Mouse (Mus musculus) heart, embryonic 14.5 days (tissue): Measurements from ENCODE around the gene Gm609. TPM values are rescaled to one million over a fixed set of nuclear protein-coding genes. Genes with fewer than 3 reads are reported as not detected.

Source experiments
- ATAC-seq: fragments of 200-750 bp; cut with Nextera tagmentation; 2 replicates; pipeline ENCODE4 v1.8.0; 2017; ENCODE audit warnings: low read depth, moderate TSS enrichment; ENCODE audit not compliant: insufficient number of reproducible peaks, insufficient read depth, low FRiP score
- H3K27ac ChIP-seq, 2 experiments: fragments of 200-500 bp in 1 of 2; fragments of 300-500 bp in 1 of 2; sonication (generic) in 1 of 2; replicated peaks in 1 of 2; 2 replicates each; pipeline ENCODE4 v1.5.1; 2012 to 2014; ENCODE audit warnings: low read depth in 2 of 2, low read length in 2 of 2, control low read depth in 1 of 2, mild to moderate bottlenecking in 1 of 2, mixed read lengths in 1 of 2; ENCODE audit not compliant: control insufficient read depth in 1 of 2, insufficient read depth in 1 of 2
- H3K27me3 ChIP-seq: fragments of 300-500 bp; sonication (generic); 2 replicates; pipeline ENCODE4 v1.6.1; 2014; ENCODE audit warnings: mild to moderate bottlenecking, low read length, control low read depth; ENCODE audit not compliant: control insufficient read depth, insufficient read depth
- H3K36me3 ChIP-seq: fragments of 300-500 bp; sonication (generic); 2 replicates; pipeline ENCODE4 v1.6.1; 2014; ENCODE audit warnings: mild to moderate bottlenecking, control low read depth, low read length, mixed read lengths; ENCODE audit not compliant: control insufficient read depth, insufficient read depth
- H3K4me1 ChIP-seq, 2 experiments: fragments of 200-500 bp in 1 of 2; fragments of 300-500 bp in 1 of 2; sonication (generic) in 1 of 2; 2 replicates each; pipeline ENCODE4 v1.6.1; 2012 to 2014; ENCODE audit warnings: low read length in 2 of 2, control low read depth in 1 of 2, mixed read lengths in 1 of 2; ENCODE audit not compliant: control insufficient read depth in 2 of 2, insufficient read depth in 2 of 2
- H3K4me2 ChIP-seq: fragments of 300-500 bp; sonication (generic); 2 replicates; pipeline ENCODE4 v1.6.1; 2014; ENCODE audit warnings: mild to moderate bottlenecking, low read length
- H3K4me3 ChIP-seq, 2 experiments: fragments of 200-500 bp in 1 of 2; fragments of 300-500 bp in 1 of 2; sonication (generic) in 1 of 2; 2 replicates each; pipeline ENCODE4 v1.5.1; 2012 to 2014; ENCODE audit warnings: low read length in 2 of 2, mild to moderate bottlenecking in 2 of 2, control low read depth in 1 of 2, low read depth in 1 of 2, moderate library complexity in 1 of 2; ENCODE audit not compliant: control insufficient read depth in 1 of 2, insufficient read depth in 1 of 2
- H3K9ac ChIP-seq: fragments of 300-500 bp; sonication (generic); 2 replicates; pipeline ENCODE4 v1.6.1; 2014; ENCODE audit warnings: mild to moderate bottlenecking, low read length
- H3K9me3 ChIP-seq: fragments of 300-500 bp; sonication (generic); 2 replicates; pipeline ENCODE4 v1.6.1; 2016; ENCODE audit warnings: low read length, control low read depth; ENCODE audit not compliant: control insufficient read depth
- WGBS: fragments of 180-500 bp; shearing (Covaris S2); extraction: QIAGEN DNeasy Blood & Tissue Kit; methylation state at CpG from one replicate; pipeline ENCODE4 v1.1.7; 2014; 5-methylcytosine and 5-hydroxymethylcytosine counted together
- polyA plus RNA-seq: library from polyadenylated mRNA; unstranded; fragments of >200 nt; fragmentation: Nextera tagmentation; extraction: Ambion mirVana; gene quantifications from 2 replicates; pipeline ENCODE4 v1.2.1, GENCODE M21; 2014

The Gm609 gene
- polyA plus RNA-seq, 1 experiment from 2014 or later = not detected

DNA sequence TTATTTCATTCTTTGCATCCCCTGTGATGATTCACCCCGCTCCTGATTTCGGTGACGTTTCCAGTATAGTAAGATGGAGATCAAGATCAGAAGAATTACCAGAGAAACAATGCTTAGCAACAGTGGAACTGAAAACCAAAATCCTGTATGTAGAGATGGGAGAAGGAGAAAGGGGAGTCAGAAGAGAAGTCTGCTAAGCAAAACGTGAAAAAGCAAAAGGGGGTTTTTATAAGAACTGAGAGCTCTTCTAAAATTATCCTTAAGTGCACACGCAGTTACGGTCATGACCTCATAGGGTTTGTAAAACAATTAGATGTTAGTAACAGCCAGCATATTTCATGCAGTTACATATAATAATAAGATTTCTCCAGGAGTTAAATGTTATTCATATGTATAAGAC, 100.5 kb downstream of the Gm609 start:
- H3K27ac ChIP-seq = no peak overlapping the region
- WGBS = 83% methylated on average over 6 of the region's 6 CpGs
- H3K9ac ChIP-seq = no peak overlapping the region
- no peaks in the 10 kb centered on the region for H3K36me3 ChIP-seq
- H3K4me2 ChIP-seq = no peak overlapping the region
- no peaks in the 10 kb centered on the region for H3K27me3 ChIP-seq
- no peak overlapping the region for H3K4me3 ChIP-seq
- ATAC-seq = no peak
- H3K4me1 ChIP-seq = no peaks in the 10 kb centered on the region
- H3K9me3 ChIP-seq = no peaks in the 10 kb centered on the region

- Histone ChIP-seq H3K27ac (no peak overlapping the region), H3K36me3 (no peaks in the 10 kb centered on the region), H3K4me3 (no peak overlapping the region), H3K9me3 (no peaks in the 10 kb centered on the region), H3K9ac (no peak overlapping the region), H3K4me2 (no peak overlapping the region), H3K27me3 (no peaks in the 10 kb centered on the region), H3K4me1 (no peaks in the 10 kb centered on the region)
- WGBS = 83% methylated on average over 3 of the region's 3 CpGs
- no peak for ATAC-seq
Measured at GRCm38 (mm10) chr16:45391680-45392079, 101.1 kb downstream of the Gm609 start.

DNA sequence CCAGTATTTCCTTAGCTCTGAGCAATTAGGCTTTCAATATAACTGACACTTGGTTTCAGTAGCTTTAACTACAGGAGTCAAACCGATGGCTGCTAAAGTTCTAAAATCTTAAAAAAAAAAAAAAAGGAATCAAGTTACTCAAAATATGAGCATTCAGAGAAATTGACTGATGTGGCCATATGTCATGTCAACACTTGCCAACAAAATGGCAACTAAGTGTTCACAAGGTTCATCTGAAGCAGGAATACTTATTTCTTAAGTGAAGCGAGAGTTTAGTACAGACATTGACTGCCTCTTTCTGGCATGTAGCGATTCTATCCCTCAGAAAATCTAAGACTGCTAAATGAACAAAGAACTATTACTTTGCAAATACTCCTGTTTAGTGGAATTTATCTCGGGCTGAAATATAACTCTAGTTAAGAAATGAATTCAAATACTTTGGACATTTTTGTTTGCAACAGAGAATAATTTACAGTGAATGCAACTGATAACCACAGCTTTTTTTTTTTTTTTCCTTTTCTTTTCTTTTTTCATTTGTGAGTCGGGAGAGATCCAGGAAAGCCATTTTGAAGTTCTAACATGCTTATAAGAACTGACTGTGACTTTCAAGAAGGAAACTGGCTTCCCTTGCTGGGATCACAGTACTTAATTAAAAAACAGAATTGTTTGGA, 102.3 kb downstream of the Gm609 start:
- no peak overlapping the region for H3K4me3 ChIP-seq
- no peak for ATAC-seq
- 76% methylated on average over 5 of the region's 5 CpGs for WGBS
- no peaks in the 10 kb centered on the region for H3K27me3 ChIP-seq
- no peaks in the 10 kb centered on the region for H3K4me1 ChIP-seq
- H3K9ac ChIP-seq = no peak overlapping the region
- no peak overlapping the region for H3K4me2 ChIP-seq
- H3K36me3 ChIP-seq = no peaks in the 10 kb centered on the region
- no peak overlapping the region for H3K27ac ChIP-seq
- no peaks in the 10 kb centered on the region for H3K9me3 ChIP-seq

DNA sequence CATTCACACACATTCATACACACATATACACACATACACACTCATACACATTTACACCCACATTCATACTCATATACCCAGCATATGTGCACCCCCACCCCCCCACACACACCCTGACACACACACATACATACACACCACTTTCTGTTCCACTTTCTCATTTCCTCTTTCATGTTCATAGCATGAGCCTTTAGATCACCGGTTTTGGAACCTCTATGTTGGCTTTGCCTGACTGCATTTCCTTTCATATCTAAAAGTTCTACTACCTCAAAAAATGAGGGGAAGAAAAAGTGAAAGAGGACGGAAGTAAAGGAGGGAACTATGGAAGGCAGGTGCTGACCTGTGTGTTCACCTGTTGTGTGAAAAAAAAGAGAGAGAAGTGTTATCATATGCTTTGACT, 102.9 kb downstream of the Gm609 start:
- Histone ChIP-seq H3K27ac (no peak overlapping the region), H3K27me3 (no peaks in the 10 kb centered on the region)

GRCm38 (mm10) chr16:45389041-45389440, 103.7 kb downstream of the Gm609 start:
- Histone ChIP-seq H3K4me2 (no peak overlapping the region), H3K4me1 (no peaks in the 10 kb centered on the region), H3K9ac (no peak overlapping the region), H3K4me3 (no peak overlapping the region), H3K27ac (no peak overlapping the region), H3K36me3 (no peaks in the 10 kb centered on the region), H3K27me3 (no peaks in the 10 kb centered on the region), H3K9me3 (no peaks in the 10 kb centered on the region)
- 75% methylated on average over 2 of the region's 2 CpGs for WGBS
- no peak for ATAC-seq

More for the DNA sequence above, 102.9 kb downstream of the Gm609 start:
- Histone ChIP-seq H3K9ac (no peak overlapping the region), H3K9me3 (no peaks in the 10 kb centered on the region), H3K4me1 (no peaks in the 10 kb centered on the region), H3K36me3 (no peaks in the 10 kb centered on the region), H3K4me3 (no peak overlapping the region), H3K4me2 (no peak overlapping the region)
- 78% methylated on average over 2 of the region's 2 CpGs for WGBS
- ATAC-seq = no peak

DNA sequence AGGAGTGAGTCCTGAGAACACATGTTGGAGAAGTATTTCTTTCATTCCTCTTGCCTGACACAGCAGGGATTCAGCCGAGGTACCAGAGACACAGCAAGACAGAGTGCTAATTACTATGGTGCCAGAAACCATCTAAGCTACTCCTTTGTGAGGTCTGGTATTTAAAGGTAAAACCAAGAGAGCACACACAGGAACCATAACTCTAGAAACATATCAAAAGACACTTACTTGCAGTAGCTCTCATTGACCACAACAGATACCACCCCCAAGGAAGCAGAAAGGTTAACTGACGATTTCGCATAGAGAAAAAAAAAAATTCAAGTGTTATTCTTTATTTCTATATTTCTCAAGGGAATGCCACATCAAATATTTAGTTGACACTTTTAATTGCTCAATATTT, 111.0 kb downstream of the Gm609 start:
- 81% methylated on average over 3 of the region's 3 CpGs for WGBS
- Histone ChIP-seq H3K4me3 (no peak overlapping the region), H3K9ac (no peak overlapping the region), H3K9me3 (no peaks in the 10 kb centered on the region), H3K4me1 (no peaks in the 10 kb centered on the region), H3K4me2 (no peak overlapping the region), H3K27ac (no peak overlapping the region), H3K27me3 (no peaks in the 10 kb centered on the region), H3K36me3 (no peaks in the 10 kb centered on the region)
- no peak for ATAC-seq

GRCm38 (mm10) chr16:45378959-45379358, 113.8 kb downstream of the Gm609 start:
- no peak overlapping the region for H3K4me3 ChIP-seq
- no peaks in the 10 kb centered on the region for H3K27me3 ChIP-seq
- H3K36me3 ChIP-seq = no peaks in the 10 kb centered on the region
- H3K4me1 ChIP-seq = no peaks in the 10 kb centered on the region
- H3K9ac ChIP-seq = no peak overlapping the region
- no peak overlapping the region for H3K27ac ChIP-seq
- ATAC-seq = no peak
- 55% methylated on average over 3 of the region's 3 CpGs for WGBS
- no peaks in the 10 kb centered on the region for H3K9me3 ChIP-seq
- H3K4me2 ChIP-seq = no peak overlapping the region
